Mouse (Mus musculus) small intestine, adult 2 months (tissue): ENCODE data around the gene Fam13a. TPM values are rescaled to one million over a fixed set of nuclear protein-coding genes. Genes with fewer than 3 reads are reported as not detected.

Experiments used
- H3K27ac ChIP-seq: fragments of 200-500 bp; 2 replicates; pipeline ENCODE4 v1.5.1; 2012; ENCODE audit warnings: low read depth, low read length, control low read depth, inconsistent platforms; ENCODE audit not compliant: insufficient read depth
- H3K27me3 ChIP-seq: fragments of 200-500 bp; 2 replicates; pipeline ENCODE4 v1.6.1; 2012; ENCODE audit warnings: mild to moderate bottlenecking, moderate library complexity, low read length, inconsistent platforms; ENCODE audit not compliant: control insufficient read depth, insufficient read depth
- H3K36me3 ChIP-seq: fragments of 200-500 bp; 2 replicates; pipeline ENCODE4 v1.6.1; 2012; ENCODE audit warnings: mild to moderate bottlenecking, low read length, control low read depth, inconsistent platforms; ENCODE audit not compliant: control insufficient read depth, insufficient read depth
- H3K4me1 ChIP-seq: fragments of 200-500 bp; 2 replicates; pipeline ENCODE4 v1.6.1; 2012; ENCODE audit warnings: low read length, inconsistent platforms, mixed read lengths; ENCODE audit not compliant: control insufficient read depth, insufficient read depth, insufficient read length
- H3K4me3 ChIP-seq: fragments of 200-500 bp; 2 replicates; pipeline ENCODE4 v1.5.1; 2012; ENCODE audit warnings: low read depth, mild to moderate bottlenecking, control low read depth, inconsistent platforms, low read length, moderate library complexity
- CTCF ChIP-seq: fragments of 200-500 bp; IDR thresholded peaks from 2 replicates; pipeline ENCODE4 v1.5.1; 2012; ENCODE audit warnings: low read depth, mild to moderate bottlenecking, control low read depth, inconsistent platforms, low read length, moderate library complexity, mixed read lengths; ENCODE audit not compliant: insufficient replicate concordance, insufficient read length; ENCODE audit errors: extremely low read depth
- POLR2A ChIP-seq: fragments of 200-500 bp; IDR thresholded peaks from 2 replicates; pipeline ENCODE4 v1.6.1; 2012; ENCODE audit warnings: low read depth, mild to moderate bottlenecking, control low read depth, inconsistent platforms, low read length, moderate library complexity
- WGBS: fragments of 180-500 bp; shearing (Covaris S2); methylation state at CpG from one replicate; pipeline ENCODE4 v1.1.7; 2018; 5-methylcytosine and 5-hydroxymethylcytosine counted together
- polyA plus RNA-seq: library from polyadenylated mRNA; depleted of rRNA; stranded (reverse); fragments of >200 nt; gene quantifications from 2 replicates; pipeline ENCODE4 v1.2.3, GENCODE M21; 2012; rRNA removed

The Fam13a gene
- 1.3 and 2.5 TPM in 2 replicates for polyA plus RNA-seq

DNA sequence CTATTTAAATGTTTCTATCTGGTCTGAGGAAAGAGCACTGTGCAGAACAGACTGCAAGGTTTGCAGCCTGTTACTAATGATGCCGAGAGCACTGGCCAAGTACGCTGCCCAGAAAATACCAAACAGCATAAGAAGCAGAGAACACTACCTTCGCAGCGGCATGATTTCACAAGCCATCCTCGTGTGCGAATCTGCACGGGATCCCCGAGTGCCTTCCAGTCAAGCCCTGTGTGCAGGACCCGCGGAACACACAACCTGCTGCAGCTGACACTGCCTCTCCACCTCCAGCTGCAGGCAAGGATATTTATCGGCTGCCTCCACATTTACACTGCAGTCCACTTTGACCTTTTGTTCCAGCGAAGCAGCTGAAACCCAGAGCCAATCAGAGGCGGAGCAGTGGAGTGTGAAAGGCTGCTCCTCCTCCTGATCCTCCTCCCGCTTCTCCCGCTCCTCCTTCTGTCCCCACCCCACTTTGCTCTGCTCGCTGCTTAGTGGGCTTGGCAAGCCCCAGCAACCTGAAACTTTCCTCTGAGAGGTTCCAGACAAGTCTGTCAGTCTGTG, at the start of gene Fam13a:
Fam13a (minus strand) TSS at position 386 of the 561 bp plus-strand sequence.
- Histone ChIP-seq H3K36me3 (no peaks in the 10 kb centered on the region), H3K4me3 (peak within 1 kb of the TSS; percentile 65), H3K27ac (peak within 1 kb of the TSS; percentile 64), H3K27me3 (no peaks in the 10 kb centered on the region), H3K4me1 (no peaks in the 10 kb centered on the region; the same call in 1 of the 2 replicates)
- WGBS, result under 1% methylated on average over 16 of the region's 16 CpGs
- TF ChIP-seq CTCF, result no peak
- TF ChIP-seq POLR2A, result peak; percentile 90

DNA sequence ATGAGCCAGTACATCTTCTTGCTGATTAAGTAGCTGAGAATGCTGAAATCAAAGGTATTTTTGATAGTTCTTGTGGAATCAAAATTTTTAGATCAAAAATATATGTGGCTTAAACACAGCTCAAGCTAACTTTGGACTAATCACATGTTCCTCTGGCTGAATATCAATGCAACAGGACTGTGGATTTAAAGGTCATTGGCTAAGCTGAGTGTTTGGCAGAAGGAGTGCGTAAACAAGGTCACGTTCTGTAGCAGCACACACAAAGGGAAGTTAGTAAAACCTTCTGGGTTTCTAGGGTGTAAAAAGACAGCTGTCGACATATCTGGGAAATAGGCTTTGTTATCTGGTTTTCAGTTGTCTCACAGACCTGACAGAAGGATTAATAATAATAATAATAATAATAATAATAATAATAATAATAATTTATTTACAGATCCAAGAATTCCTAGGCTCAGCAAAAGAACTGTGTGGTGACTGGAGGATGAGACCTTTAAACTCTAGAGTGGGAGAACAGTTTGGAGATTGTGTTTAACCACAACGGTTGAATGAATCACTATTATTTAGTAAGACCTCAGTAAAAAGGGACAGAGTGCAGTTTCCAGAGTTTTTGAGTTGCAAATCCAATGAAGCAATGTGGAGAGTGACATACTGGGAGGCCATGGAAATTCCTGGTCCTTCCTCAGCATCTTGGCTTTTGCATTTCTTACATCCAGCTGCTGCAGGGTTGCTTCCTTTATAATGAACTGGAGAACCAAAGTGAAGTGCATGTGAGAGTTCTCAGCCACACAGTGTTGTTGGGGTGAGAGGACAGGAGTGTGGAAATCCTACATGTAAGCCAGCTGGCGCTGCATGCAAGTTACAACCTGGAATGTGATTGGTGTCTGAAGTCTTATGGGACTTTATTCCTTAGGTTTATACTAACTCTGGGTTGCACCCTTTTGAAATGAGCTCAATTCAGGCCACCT, 48.0 kb upstream of the Fam13a start:
- TF ChIP-seq POLR2A (no peak), CTCF (no peak)
- H3K27ac ChIP-seq, result no peak overlapping the region
- H3K4me3 ChIP-seq, result no peak overlapping the region
- no peaks in the 10 kb centered on the region for H3K4me1 ChIP-seq
- H3K36me3 ChIP-seq, result no peaks in the 10 kb centered on the region
- H3K27me3 ChIP-seq, result no peaks in the 10 kb centered on the region; the same call in 1 of the 2 replicates
- WGBS, result 56% methylated on average over 5 of the region's 5 CpGs

GRCm38 (mm10) chr6:59071691-59072090, 47.3 kb upstream of the Fam13a start:
- no peak for TF ChIP-seq POLR2A
- TF ChIP-seq CTCF, result no peak
- no peaks in the 10 kb centered on the region for H3K4me1 ChIP-seq
- WGBS, result 82% methylated on average over 3 of the region's 3 CpGs
- H3K27me3 ChIP-seq, result no peaks in the 10 kb centered on the region; the same call in 1 of the 2 replicates
- no peak overlapping the region for H3K4me3 ChIP-seq
- H3K36me3 ChIP-seq, result no peaks in the 10 kb centered on the region
- no peak overlapping the region for H3K27ac ChIP-seq

GRCm38 (mm10) chr6:59068187-59068586, 43.8 kb upstream of the Fam13a start:
- Histone ChIP-seq H3K4me3 (no peak overlapping the region), H3K4me1 (no peaks in the 10 kb centered on the region), H3K27me3 (no peaks in the 10 kb centered on the region; the same call in 1 of the 2 replicates), H3K36me3 (no peaks in the 10 kb centered on the region), H3K27ac (no peak overlapping the region)
- TF ChIP-seq CTCF (no peak), POLR2A (no peak)
- 83% methylated on average over 5 of the region's 5 CpGs for WGBS

DNA sequence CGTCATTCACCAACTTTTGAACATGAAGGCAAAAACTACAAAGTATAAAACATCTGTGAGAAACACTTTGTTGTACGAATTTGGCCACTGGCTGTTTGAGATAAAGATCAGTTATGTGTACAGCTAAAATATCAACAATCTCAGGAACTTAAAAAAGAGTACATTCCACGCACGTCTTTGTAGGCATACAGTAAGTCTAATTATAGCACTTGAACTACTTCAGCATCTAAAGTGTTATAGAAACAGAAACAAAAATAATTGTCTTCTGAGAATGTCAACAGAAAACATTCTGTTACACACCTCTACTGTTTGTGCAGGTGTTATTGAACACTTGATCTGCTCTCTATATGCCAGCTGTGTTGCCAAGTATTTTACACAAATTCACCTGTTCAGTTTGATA, 40.1 kb upstream of the Fam13a start:
- no peak overlapping the region for H3K27ac ChIP-seq
- no peak overlapping the region for H3K4me3 ChIP-seq
- 52% methylated on average over 4 of the region's 4 CpGs for WGBS
- H3K4me1 ChIP-seq, result no peaks in the 10 kb centered on the region
- no peaks in the 10 kb centered on the region for H3K27me3 ChIP-seq
- H3K36me3 ChIP-seq, result no peaks in the 10 kb centered on the region
- TF ChIP-seq POLR2A, result no peak

DNA sequence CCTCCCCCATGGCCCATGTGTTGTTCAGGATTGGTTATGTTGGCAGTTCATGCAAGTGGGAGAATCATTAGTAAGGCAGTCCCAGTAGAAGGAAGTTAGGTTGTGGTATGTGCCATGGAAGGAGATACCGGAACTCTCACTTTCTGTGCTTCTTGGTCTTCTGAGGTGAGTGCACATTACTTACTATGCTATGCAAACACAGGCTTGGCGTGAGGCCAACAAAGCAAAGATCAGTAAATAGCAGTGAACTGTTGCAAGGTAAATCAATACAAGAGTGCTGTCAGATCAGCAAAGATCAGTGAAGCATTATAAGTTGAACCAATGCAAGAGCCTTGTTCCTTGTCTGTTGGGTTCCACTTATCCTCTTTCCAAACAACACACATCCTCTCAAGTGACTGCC, 28.9 kb upstream of the Fam13a start:
- H3K27me3 ChIP-seq, result no peaks in the 10 kb centered on the region

GRCm38 (mm10) chr6:59039719-59040118, 15.4 kb upstream of the Fam13a start:
- WGBS, result 68% methylated on average over 1 of the region's 1 CpGs
- TF ChIP-seq POLR2A, result no peak
- TF ChIP-seq CTCF, result no peak
- H3K36me3 ChIP-seq, result no peaks in the 10 kb centered on the region

More for the DNA sequence above, 28.9 kb upstream of the Fam13a start:
- 30% methylated on average over 2 of the region's 2 CpGs for WGBS
- Histone ChIP-seq H3K4me1 (peaks cover 8% of the 10 kb centered on the region; the same call in 1 of the 2 replicates), H3K4me3 (no peak overlapping the region), H3K36me3 (no peaks in the 10 kb centered on the region), H3K27ac (no peak overlapping the region)
- TF ChIP-seq CTCF, result no peak
- no peak for TF ChIP-seq POLR2A

More at GRCm38 (mm10) chr6:59039719-59040118, 15.4 kb upstream of the Fam13a start:
- H3K4me3 ChIP-seq, result no peak overlapping the region
- H3K27me3 ChIP-seq, result no peaks in the 10 kb centered on the region
- peaks cover 1% of the 10 kb centered on the region; the same call in 1 of the 2 replicates for H3K4me1 ChIP-seq
- no peak overlapping the region for H3K27ac ChIP-seq
